Mouse (Mus musculus) ovary, postnatal 14 days (tissue): ENCODE data around the gene Olfr732.

Experiments used
- DNase-seq: peaks from one replicate; pipeline ENCODE4 v3.0.0; 2022; ENCODE audit warnings: low spot score

The Olfr732 gene

DNA sequence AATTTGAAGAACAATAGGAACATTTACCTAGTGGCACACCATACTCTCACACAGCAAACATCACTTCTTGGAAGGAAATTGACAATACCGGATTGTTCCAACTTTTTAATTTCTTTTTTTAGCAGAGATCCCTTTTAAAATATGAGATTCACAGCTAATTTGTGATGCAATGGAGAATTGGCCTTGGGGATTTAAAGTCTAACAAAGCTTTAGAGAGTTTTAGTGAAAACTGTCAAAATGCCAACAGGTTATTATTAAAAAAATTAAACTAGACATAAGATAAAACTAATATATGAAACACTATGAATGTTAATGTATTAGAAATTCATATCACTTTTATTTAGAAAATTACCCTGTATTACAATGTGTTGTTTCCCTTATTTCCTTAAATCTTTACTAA lies at the start of gene Olfr732:
Gene Olfr732 (minus strand): TSS at position 101 of the 400 bp plus-strand sequence.
- no peak for DNase-seq

DNA sequence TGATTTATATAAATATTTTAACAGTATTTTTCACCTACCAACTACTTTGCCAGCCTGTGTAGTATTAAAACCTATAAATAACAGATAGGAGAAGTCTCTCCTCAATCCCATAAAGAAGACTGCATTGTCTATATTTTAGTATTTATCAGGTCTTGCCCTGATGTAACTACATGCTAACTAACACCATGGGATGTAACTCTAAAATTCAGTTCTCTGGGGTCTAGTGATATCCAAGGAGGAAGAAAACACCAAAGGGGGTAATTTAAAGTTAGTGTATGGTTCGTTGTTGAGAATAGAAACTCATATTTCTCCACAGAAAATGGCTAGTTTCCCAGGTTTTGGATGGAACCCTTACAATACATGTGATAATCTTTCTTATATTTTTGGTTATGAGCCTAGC lies 42.7 kb upstream of the Olfr732 start, which contains the start of gene Olfr734:
Gene Olfr734 (minus strand): TSS at position 101 of the 400 bp plus-strand sequence.
- DNase-seq = no peak

DNA sequence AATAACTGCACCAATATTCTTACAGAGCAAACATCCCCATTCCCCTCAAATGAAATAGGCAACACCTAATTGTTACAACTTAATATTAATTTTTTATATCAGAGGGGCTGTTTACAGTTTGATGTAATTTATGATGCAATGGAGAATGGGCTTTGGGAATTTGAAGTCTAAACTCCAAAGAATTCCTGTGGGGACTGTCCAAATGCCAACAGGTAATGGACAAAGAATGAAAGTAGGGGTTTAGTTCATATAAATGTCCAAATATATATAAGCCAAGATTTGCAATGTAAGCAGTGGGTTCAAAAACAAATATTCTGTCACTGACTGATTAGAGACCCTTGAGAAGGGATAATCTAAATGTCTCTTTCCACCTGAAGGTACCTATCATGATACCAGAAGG lies 17.4 kb upstream of the Olfr732 start, which contains the start of gene Olfr733:
Gene Olfr733 (minus strand): TSS at position 101 of the 400 bp plus-strand sequence.
- no peak for DNase-seq

DNA sequence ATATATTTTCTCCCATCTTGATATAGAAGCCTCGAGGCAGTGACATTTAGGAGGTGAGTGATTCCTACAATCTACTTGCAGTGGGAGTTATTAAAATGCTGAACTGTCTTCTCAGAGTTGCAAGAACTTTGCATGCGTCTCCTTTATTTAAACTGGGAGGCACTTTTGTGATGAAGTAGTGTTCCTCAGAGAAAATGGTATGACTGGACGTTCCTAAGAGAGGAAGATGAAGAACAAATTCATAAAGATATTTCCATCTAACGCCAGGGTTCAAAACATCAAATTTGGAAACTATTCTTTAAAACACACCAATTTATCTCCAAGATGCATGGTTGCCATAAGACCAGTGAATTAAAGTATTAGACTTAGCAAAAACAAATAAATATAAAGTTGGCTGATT lies 42.2 kb downstream of the Olfr732 start, which contains the start of gene Olfr731:
Gene Olfr731 (minus strand): TSS at position 101 of the 400 bp plus-strand sequence.
- DNase-seq = no peak
